Mouse (Mus musculus): ENCODE data around the gene Trim13.

Gene Trim13

DNA sequence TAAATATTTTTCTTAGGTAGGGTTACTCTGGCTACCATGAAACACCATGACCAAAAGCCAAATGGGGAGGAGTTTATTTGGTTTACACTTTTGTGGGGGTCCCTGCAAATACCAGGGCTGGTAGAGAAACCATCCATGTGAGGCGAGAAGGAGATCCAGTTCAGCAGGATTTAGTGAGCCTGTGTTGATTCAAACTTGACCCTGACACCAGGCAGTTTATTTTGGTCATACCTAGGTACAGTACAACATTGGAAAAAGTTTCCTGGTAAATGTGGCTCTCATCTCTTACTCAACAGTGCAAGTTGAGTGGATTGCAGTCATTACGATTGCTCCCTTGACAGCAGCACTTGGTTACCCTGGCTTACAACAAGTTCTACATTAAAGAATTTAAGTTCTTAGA is 15.3 kb downstream of the Trim13 start:
- no peak for ATAC-seq (ENCODE audit: low TSS enrichment)

DNA sequence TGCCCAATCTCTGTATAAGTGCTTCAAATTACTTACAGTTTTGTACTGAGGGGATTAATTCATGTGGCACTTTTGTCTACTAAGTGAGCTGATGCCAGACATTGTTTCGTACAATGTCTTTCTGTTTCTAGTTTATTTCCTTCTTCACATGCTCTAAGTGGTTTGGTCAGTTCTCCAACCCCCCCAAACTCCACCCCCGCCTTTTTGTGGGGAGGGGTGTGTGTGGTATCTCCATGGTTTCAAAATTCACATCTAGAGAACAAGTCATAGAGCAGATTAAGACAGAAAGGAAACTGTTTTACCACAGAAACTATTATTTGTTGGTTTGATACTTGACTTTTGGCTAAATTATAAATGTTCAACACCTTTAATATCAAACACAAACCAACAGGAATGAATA is 22.3 kb downstream of the Trim13 start:
- ATAC-seq (ENCODE audit: low TSS enrichment) = no peak

DNA sequence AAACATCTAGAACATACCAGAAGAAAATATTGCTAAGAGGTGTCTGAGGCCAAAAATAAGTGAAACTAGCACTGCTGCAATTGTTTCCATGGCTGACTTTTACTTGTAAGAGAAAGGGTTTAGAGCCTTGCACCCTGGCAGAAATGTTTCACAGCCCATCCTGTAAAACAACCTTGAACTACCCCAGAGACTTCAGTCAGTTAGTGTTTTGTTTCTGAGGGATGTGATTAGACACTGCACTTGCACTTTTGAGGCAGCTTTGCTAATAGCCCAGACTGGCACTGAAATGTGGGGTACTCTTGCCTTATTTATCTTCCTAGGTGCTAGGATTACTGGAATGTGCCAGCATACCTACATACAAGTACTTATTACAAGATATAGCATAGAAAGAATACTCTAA is 37.9 kb downstream of the Trim13 start:
- no peak for ATAC-seq (ENCODE audit: low TSS enrichment)

DNA sequence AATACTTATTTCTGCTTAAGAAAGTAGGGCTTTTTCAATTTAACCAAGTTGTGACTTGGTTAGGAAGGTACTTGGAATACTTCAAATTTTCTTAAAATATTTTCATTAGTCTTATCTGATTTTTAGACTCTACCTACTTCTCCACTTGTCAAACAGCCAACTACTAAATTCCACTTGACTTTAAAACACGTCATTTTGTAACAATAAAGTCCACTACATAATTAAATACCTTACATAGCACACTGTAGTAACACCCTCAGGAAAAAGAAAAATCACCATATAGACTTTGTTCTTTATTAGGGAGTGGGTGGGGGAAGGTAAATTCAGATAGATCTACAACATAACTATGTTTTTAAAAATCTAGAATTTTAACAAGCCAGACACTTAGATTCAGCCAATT is 44.6 kb downstream of the Trim13 start:
- ATAC-seq (ENCODE audit: low TSS enrichment) = no peak

DNA sequence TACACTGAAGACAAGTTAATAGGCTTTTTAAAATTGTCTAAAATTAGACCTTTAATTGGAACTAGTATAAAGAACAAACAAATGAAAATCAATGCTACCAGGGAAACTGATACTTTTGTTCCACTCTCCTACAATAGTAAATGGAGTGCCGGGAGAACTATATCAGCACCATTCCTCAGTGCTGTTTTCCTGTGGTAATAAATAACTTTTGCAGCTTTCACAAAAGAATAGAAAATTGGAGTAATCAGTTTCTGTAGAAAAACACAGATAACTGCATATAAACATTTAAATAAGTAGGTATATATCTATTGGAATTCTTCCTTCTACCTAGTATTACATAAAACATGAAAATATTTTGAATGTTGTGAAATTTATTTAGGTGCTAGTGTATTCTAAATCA is 47.5 kb downstream of the Trim13 start:
- ATAC-seq (ENCODE audit: low TSS enrichment) = no peak

DNA sequence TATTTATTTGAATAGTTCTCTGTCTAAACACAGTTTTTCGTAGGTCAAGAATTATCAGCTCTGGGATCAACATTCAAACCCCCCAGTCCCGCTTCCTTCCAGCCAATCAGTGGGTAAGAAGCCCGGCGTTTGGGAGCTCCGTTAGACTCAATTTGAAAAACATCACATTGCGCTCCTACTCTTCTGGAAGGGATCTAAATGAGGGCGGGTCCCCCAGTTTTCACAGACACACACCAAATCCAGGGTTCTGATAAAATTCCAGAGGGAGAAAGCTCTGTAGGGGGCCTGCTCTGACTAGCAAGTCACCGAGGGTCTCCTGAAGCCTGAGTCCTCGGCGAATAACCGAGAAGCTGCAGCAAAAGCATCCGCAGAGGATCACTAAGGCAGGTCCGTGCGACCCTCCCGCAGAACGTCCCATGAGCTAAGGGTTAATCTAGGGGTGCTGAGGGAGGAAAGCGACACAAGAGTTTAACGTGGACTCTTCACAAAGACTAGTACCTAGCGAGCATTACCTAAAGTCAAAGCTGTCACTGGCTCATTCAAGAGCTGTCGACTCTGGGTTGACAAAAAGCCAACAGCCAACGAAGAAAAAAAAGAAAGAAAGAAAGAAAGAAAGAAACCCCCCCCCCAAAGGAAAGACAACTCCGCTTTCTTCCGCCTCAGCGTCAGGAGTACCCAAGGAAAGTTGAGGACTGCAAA is 49.3 kb downstream of the Trim13 start:
- no peak for ATAC-seq (ENCODE audit: low TSS enrichment)

DNA sequence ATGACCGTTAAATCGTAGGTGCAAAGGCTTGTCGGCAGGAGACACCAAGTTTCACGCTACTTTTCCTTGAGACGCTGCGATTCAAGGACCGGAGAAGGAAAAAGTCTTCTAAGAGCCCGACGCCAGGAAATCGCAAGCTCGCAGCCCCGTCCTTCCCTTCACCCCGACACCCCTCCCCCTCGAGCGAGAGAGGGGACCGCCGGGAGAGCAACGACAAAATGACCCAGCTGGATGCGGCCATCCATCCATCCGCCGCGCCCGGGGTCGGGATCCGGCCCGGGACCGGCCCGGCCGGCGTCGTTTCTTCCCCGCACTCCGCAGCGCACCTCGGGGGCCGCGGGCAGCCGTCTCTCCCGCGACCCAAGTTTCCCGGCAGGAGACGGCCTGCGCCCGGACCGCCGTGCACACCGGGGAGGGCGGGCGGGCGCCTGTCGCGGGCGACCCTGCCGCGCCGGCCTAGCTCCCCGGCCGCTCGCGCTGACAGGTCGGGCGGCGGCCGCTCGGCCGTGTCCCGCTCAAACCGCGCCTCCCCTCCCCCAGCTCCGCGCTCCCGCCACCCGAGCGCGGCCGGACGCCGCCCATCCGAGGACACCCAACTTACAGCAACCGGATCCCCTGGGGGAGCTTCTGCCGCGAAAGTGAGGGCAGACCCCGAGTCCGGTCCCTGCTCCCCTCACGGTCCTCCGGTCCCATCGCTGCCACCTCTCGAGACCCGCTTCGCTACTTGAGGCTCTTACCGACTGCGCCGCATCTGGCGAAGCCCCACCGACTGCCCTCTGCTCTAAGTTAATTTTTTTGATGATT is 50.0 kb downstream of the Trim13 start:
- 0 out of 2 replicates have a peak, but pooled peaks have one; percentile 16 for ATAC-seq (ENCODE audit: low TSS enrichment)

DNA sequence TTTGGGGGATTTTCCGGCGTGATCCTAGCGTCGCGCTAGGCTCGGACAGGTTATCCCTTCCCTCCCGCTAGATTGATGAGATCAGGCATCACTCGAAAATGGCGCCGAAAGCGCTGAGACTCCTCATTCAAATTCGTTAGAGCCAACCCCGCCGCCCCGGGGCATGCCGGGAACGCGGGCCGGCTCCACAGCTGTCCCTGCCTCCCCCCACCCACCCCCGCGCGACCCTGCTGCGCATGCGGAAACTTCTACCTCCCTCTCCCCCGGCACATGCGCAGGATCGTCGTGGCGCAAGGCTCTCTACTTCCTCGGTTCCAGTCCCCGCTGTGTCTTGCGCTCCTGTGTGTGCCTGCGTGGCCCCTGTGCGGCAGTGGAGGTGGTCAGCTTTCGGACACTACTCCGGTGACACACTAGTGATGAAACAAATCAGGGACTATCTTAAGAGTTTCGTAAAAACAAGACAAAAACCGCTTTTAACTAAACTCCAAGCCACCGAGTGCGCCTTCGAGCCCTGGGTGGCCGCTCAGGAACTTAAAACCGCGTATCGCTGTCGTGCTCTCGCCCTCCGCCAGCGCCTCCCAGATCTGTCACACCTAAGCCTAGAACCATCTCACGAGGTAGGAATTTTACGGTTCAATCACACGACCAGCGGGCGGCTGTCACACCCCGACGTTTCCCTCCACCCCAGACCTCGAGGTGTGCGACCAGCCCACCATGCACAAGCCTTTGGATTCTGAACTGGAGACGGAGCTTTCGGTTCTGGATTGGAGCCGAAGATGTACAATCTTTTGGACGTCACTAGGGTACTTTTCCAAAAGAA is 50.8 kb downstream of the Trim13 start:
- ATAC-seq (ENCODE audit: low TSS enrichment) = peak; percentile 89

DNA sequence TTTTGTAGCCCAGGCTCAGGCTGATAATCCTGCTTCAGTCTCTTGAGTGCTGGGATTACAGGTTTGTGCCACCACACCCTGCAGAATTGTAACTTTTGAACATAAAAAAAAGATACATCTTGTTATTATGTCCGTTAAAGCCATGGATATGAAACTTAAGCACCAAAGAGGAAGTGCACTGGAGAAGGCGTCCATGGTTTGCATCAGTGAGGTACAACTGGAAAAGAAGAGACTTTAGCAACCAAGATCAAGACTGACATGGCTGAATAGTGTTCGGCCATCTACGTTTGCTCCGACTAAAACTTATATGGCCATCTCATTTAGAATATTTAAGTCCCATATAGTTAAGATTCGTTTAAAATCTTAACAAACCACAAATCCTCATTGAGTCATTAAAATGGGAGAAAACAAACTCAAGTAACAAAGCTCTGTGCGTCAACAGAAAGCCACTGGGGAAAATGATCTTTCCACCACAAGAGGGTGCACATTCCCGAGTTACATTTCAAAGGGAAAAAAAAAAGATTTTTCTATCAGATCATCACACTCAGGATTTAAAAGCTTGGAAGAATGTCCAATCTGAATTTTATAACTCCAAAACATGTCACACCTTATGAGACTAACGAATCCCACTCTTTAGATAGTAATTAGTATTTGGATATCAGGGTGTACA is 52.4 kb downstream of the Trim13 start:
- no peak for ATAC-seq (ENCODE audit: low TSS enrichment)
